Mouse (Mus musculus) cortical plate, adult 2 months (tissue): ENCODE data around the gene Hrh2. TPM values are rescaled to one million over a fixed set of nuclear protein-coding genes. Genes with fewer than 3 reads are reported as not detected.

Experiments used
- H3K27ac ChIP-seq: fragments of 200-500 bp; 2 replicates; pipeline ENCODE4 v1.5.1; 2012; ENCODE audit warnings: low read length, control low read depth, inconsistent platforms; ENCODE audit not compliant: insufficient read depth
- H3K4me1 ChIP-seq: fragments of 200-500 bp; 2 replicates; pipeline ENCODE4 v1.6.1; 2011; ENCODE audit warnings: low read length; ENCODE audit not compliant: control insufficient read depth, insufficient read depth
- H3K4me3 ChIP-seq: fragments of 200-500 bp; 2 replicates; pipeline ENCODE4 v1.5.1; 2011; ENCODE audit warnings: mild to moderate bottlenecking, low read length, control low read depth; ENCODE audit not compliant: insufficient read depth
- CTCF ChIP-seq: fragments of 200-500 bp; IDR thresholded peaks from 2 replicates; pipeline ENCODE4 v1.5.1; 2011; ENCODE audit warnings: mild to moderate bottlenecking, control low read depth, low read length; ENCODE audit not compliant: insufficient read depth; ENCODE audit errors: extremely low read depth
- POLR2A ChIP-seq: fragments of 200-500 bp; IDR thresholded peaks from 2 replicates; pipeline ENCODE4 v1.6.1; 2011; ENCODE audit warnings: mild to moderate bottlenecking, low read length, control low read depth; ENCODE audit not compliant: insufficient read depth; ENCODE audit errors: extremely low read depth
- polyA plus RNA-seq: library from polyadenylated mRNA; depleted of rRNA; stranded (reverse); fragments of >200 nt; gene quantifications from 2 replicates; pipeline ENCODE4 v1.2.3, GENCODE M21; 2012; rRNA removed

The Hrh2 gene
- polyA plus RNA-seq, 1 experiment, result 14.2 TPM

DNA sequence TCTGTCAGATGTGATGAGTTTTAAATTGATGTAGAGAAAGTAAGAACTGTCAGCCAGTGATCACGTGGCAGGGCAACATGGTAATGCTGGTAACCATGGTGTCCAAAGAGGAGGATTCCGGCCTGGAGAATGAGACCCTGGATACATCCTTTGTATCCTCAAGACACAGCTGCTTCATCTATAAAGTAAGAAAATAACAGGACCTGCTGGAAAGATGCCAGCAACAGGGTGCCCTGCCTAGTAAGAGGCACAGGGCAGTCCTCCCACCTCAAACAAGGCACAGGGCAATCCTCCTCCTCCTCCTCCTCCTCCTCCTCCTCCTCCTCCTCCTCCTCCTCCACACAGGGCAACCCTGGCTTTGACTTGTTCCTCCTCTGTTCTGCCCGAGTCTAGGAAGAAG, 77.2 kb downstream of the Hrh2 start:
- Histone ChIP-seq H3K4me1 (peaks cover 8% of the 10 kb centered on the region; the same call in 1 of the 2 replicates), H3K4me3 (no peak overlapping the region), H3K27ac (no peak overlapping the region)
- TF ChIP-seq CTCF, result no peak
- TF ChIP-seq POLR2A, result no peak

DNA sequence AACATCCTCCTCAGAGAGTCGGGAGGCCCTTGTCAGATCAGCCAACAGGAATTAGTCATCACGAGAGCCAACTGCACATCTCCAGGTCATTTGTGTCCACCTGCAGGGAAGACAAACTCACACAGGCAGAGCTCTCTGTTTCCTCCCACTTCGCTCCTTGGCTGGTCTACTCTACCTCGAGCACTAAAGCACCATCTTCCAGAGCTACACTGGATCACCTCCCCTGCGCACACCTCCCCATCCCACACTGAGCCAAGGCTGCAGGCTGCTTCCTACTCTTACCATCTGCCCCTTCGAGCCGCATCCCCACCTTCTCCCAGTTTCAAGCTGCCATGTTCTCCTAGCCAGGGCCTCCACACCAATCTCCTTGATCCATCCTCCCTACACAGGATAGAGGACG, 77.7 kb downstream of the Hrh2 start:
- TF ChIP-seq POLR2A, result no peak
- no peak for TF ChIP-seq CTCF
- peaks cover 9% of the 10 kb centered on the region for H3K4me1 ChIP-seq
- H3K4me3 ChIP-seq, result no peak overlapping the region
- H3K27ac ChIP-seq, result 0 out of 2 replicates have a peak overlapping the region, but pooled peaks have one; percentile 4

DNA sequence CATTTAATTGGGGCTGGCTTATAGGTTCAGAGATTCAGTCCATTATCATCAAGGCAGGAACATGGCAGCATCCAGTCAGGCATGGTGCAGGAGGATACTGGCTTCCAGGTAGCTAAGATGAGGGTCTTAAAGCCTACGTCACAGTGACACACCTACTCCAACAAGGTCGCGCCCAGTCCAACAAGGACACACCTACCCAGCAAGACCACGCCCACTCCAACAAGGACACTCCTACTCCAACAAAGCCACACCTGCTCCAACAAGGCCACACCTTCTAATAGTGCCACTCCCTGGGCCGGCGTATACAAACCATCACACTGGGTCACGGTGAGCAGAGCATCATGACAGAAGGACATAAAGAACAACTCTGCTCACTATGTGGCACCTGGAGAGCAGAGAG, 80.1 kb downstream of the Hrh2 start:
- no peak overlapping the region for H3K27ac ChIP-seq
- TF ChIP-seq CTCF (no peak), POLR2A (no peak)
- H3K4me1 ChIP-seq, result peaks cover 7% of the 10 kb centered on the region
- H3K4me3 ChIP-seq, result no peak overlapping the region

GRCm38 (mm10) chr13:54277406-54277805, 85.5 kb downstream of the Hrh2 start:
- Histone ChIP-seq H3K4me3 (no peak overlapping the region), H3K4me1 (peaks cover 12% of the 10 kb centered on the region), H3K27ac (no peak overlapping the region)
- TF ChIP-seq CTCF (no peak), POLR2A (no peak)

- Histone ChIP-seq H3K27ac (no peak overlapping the region), H3K4me3 (no peak overlapping the region), H3K4me1 (peaks cover 9% of the 10 kb centered on the region)
- TF ChIP-seq POLR2A, result no peak
- TF ChIP-seq CTCF, result no peak
Measured at GRCm38 (mm10) chr13:54280366-54280765, 88.4 kb downstream of the Hrh2 start.

GRCm38 (mm10) chr13:54281149-54281548, 89.2 kb downstream of the Hrh2 start:
- no peak for TF ChIP-seq CTCF
- no peak for TF ChIP-seq POLR2A
- no peak overlapping the region for H3K4me3 ChIP-seq
- H3K4me1 ChIP-seq, result peaks cover 9% of the 10 kb centered on the region
- no peak overlapping the region for H3K27ac ChIP-seq

- no peak overlapping the region for H3K27ac ChIP-seq
- TF ChIP-seq POLR2A, result no peak
- no peak for TF ChIP-seq CTCF
Measured at GRCm38 (mm10) chr13:54281623-54282022, 89.7 kb downstream of the Hrh2 start.

GRCm38 (mm10) chr13:54282149-54282860, 90.4 kb downstream of the Hrh2 start:
- TF ChIP-seq CTCF (no peak), POLR2A (no peak)

More at GRCm38 (mm10) chr13:54281623-54282022, 89.7 kb downstream of the Hrh2 start:
- no peak overlapping the region for H3K4me3 ChIP-seq
- peaks cover 9% of the 10 kb centered on the region for H3K4me1 ChIP-seq

DNA sequence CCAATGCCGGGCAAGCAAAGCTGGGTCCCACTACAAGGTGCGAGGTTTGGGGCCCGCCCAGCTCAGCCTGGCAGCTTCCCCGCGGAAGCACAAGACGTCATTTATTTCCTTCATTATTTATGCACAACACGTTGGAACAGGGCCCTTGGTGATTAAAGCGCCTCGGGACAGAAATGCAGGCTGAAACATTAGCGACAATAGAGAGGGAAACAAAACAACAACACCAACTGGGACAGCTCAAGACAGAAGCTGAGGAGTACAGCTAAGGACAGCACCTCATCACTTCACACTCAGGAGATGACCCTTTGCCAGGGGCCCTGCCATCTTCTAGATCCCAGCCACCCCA, 90.9 kb downstream of the Hrh2 start:
- no peak for TF ChIP-seq CTCF
- TF ChIP-seq POLR2A, result no peak
- peaks cover 9% of the 10 kb centered on the region for H3K4me1 ChIP-seq
- no peak overlapping the region for H3K4me3 ChIP-seq
- H3K27ac ChIP-seq, result no peak overlapping the region

More at GRCm38 (mm10) chr13:54282149-54282860, 90.4 kb downstream of the Hrh2 start:
- H3K4me3 ChIP-seq, result no peak overlapping the region
- H3K4me1 ChIP-seq, result peaks cover 9% of the 10 kb centered on the region
- H3K27ac ChIP-seq, result no peak overlapping the region

Other genes with a start within 250 kb of the Hrh2 start
- 4.8 and 16.2 TPM in 2 replicates for gene Drd1, start 136.4 kb upstream of the Hrh2 start, polyA plus RNA-seq
- 42.7 and 45.0 TPM in 2 replicates for gene Sfxn1, start 120.3 kb upstream of the Hrh2 start, polyA plus RNA-seq
- gene Cplx2, start 179.2 kb downstream of the Hrh2 start, polyA plus RNA-seq, result 496 and 516 TPM in 2 replicates